Mouse (Mus musculus) small intestine, adult 2 months (tissue): ENCODE data around the gene Tle6.

Experiments used
- CTCF ChIP-seq: fragments of 200-500 bp; IDR thresholded peaks from 2 replicates; pipeline ENCODE4 v1.5.1; 2012; ENCODE audit warnings: low read depth, mild to moderate bottlenecking, control low read depth, inconsistent platforms, low read length, moderate library complexity, mixed read lengths; ENCODE audit not compliant: insufficient replicate concordance, insufficient read length; ENCODE audit errors: extremely low read depth
- POLR2A ChIP-seq: fragments of 200-500 bp; IDR thresholded peaks from 2 replicates; pipeline ENCODE4 v1.6.1; 2012; ENCODE audit warnings: low read depth, mild to moderate bottlenecking, control low read depth, inconsistent platforms, low read length, moderate library complexity

DNA sequence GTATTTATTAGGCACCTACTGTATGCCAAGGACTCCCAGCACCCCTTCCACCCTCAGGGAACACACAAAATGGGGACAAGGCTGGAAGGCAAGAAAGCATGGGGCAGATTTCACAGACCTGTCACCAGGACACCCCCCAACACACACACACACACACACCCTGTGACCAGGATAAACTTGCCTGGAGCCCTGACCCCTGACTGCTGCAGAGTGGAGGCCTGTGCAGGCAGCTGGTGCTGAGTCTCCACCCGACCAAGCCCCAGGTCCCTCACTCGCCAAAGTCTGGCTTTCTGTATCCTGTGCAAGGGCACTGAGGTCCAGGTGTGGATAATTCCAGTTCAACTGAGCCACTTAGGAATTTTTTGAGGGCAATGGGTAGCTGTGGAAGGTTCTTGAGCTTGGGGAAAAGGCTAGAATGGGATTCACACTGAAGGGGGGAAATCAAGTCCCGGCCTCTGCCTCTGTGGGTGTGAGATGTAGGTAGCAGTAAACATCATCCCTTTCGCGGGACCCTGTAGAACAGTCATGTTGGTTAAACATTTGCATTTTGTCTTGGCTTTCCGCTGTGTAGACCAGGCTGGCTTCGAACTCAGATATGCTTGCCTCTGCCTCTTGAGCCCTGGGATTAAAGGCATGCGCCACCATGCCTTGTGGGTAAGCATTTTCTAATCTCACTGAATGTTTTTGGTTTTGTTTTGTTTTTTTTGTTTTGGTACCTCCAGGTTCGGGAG, 31.2 kb downstream of the Tle6 start:
- no peak for TF ChIP-seq POLR2A
- TF ChIP-seq CTCF, result no peak
